Mouse (Mus musculus): ENCODE measurements around the gene Gm10638.
A peak's percentile ranks its signal among the peaks of the same experiment; 100 is the strongest.

Gene Gm10638

GRCm38 (mm10) chr8:86740899-86741298, 4.6 kb upstream of the Gm10638 start:
- DNase-seq (ENCODE audit: low spot score), result no peak

GRCm38 (mm10) chr8:86741627-86742026, 3.9 kb upstream of the Gm10638 start:
- DNase-seq (ENCODE audit: low spot score), result no peak

GRCm38 (mm10) chr8:86742605-86743345, 2.7 kb upstream of the Gm10638 start:
- DNase-seq (ENCODE audit: low spot score), result no peak

DNA sequence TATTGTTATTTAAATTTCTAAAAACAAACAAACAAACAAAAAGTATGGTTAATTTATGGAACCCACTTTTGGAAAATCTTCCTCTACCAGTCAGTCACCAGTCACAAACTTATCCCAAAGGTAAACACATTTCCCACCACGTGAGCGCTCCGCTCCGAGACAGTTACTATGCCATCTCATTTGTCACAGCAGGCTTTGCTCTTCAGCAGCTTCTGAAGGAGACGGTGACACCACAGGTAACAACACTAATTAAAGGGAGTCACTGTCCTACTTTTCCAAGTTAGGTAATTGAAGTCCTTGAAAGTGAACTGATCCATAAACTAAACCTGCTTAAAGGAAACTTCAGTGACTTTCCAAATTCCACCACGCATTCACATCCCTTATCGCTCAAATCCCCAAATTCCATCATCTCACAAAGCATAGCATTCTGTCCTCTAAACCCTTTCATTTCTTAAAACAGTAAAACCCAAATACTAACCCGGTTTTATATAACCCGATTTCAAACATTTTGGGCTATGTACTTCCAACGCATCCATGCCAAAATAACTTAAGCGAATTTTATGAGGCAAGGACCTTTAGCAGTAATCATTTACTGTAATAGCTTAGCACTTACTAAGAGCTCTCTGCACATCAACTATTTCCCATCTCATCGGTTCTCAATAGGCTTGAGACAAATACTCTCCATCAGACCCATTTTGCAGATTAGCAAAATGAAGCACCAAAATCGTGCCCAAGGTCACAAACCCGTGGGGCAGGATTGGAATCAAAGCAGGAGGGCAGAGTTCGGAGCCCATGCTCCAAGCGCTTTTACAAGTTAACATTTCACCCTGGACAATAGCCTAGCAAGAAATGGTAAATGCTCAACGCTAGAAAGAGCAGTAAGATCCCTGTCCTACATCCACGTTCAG, 932 bp upstream of the Gm10638 start:
- no peak for DNase-seq (ENCODE audit: low spot score)

- peak; percentile 77 for DNase-seq (ENCODE audit: low spot score)
Observed at GRCm38 (mm10) chr8:86745935-86746441, 489 bp downstream of the Gm10638 start.

GRCm38 (mm10) chr8:86746511-86746910, 1.0 kb downstream of the Gm10638 start:
- no peak for DNase-seq (ENCODE audit: low spot score)

DNA sequence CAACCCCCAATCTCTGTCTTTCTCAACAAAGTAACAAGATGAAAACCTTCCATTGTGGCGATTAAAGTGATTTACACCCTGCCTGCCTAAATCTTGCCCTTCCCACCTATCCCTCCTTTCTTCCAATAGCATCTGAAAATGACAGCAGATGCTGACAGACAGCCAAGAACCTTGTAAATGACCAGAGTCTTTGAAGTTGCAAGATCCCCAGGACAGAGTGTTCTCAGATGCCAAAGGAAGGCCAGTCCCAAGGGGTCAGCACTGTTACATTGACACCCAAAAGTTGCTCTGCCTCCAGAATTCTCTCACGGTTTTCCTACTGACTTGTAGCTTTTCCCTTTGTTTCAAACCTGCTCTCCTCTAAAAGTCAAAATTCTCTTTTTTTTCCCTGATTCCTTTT, 4.3 kb downstream of the Gm10638 start:
- no peak for DNase-seq (ENCODE audit: low spot score)

DNA sequence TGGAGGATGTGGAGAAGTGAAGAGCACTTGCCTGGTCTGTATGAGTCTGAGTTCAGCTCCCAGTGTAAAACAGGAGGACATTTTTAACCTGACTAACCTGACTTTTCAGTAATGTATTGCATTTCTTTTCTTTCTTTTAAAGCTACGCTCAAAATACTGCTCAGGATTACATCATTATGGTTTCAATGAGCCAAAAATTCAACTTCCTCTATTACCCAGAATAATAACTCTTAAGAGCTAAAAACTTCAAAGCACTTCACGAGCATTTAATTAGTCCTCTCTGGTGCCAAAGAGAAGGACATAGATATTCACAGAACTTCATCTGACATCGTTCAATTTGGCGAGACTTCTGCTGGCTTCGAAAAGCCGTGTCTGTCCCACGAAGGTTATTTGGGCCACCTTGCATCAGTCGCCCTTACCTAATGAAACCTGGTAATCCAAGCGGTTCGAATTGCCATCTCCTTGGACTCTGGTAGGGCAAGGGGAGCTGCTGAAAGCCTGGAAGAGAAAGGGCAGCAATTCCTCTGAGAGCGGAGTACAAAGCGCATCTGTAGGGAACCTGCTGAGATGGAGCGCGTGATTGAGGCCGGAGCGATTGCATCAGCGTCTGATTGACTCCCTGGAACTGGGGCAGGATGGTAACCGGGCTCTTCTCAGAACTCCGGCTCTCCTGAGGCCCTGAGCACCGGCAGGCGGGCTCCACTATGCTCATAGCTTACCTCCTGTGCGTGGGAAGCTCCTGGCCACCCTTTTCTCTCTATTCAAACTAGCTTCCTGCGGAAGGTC, 11.6 kb downstream of the Gm10638 start:
- DNase-seq (ENCODE audit: low spot score), result no peak

GRCm38 (mm10) chr8:86758651-86759050, 13.2 kb downstream of the Gm10638 start:
- no peak for DNase-seq (ENCODE audit: low spot score)

GRCm38 (mm10) chr8:86759090-86759491, 13.6 kb downstream of the Gm10638 start:
- DNase-seq (ENCODE audit: low spot score), result no peak

DNA sequence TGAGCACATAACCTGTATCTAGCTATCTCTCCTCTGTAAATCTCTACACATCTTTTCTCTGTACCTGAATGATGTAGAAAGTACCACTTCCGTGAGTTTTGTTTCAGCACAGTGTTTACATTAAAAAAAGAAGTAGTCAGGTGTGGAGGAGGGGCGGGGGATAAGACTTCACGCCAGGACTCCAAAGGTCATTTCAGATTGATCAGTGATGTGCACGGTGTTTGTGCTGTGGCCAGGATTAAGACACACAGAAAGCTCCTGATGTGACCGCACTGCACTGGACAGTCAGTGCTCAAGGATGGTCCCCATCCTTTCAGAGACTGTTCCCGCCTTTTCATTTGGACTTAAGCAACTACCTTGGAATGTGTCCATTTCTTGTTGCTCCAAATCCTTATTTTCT, 15.2 kb downstream of the Gm10638 start:
- DNase-seq (ENCODE audit: low spot score), result no peak

GRCm38 (mm10) chr8:86762806-86763205, 17.3 kb downstream of the Gm10638 start:
- no peak for DNase-seq (ENCODE audit: low spot score)

- no peak for DNase-seq (ENCODE audit: low spot score)
Observed at GRCm38 (mm10) chr8:86765155-86765554, 19.7 kb downstream of the Gm10638 start.

DNA sequence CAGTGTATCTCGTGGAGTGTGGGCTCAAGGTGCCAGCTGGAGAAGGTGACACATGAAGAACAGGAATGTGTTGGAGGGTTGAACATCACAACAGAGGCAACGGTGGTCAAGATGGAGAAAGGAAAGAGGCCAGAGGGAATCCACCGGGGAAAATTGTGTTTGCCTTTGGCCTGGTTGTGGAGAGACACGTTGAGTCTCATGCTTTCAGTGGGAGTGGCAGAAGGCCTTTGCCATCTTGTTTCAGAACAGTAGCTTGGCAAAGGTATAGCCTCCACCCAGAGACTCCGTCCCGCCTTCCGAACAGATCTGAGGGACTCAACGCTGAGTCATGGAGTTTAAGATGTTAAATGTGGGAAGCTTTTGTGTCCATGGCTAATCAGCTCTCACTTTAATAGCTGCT, 20.2 kb downstream of the Gm10638 start:
- no peak for DNase-seq (ENCODE audit: low spot score)

- no peak for DNase-seq (ENCODE audit: low spot score)
Observed at GRCm38 (mm10) chr8:86766548-86767211, 21.2 kb downstream of the Gm10638 start.

- DNase-seq (ENCODE audit: low spot score), result peak; percentile 31
Observed at GRCm38 (mm10) chr8:86768499-86768898, 23.0 kb downstream of the Gm10638 start.

GRCm38 (mm10) chr8:86769945-86770715, 24.6 kb downstream of the Gm10638 start:
- no peak for DNase-seq (ENCODE audit: low spot score)

- DNase-seq (ENCODE audit: low spot score), result no peak
Observed at GRCm38 (mm10) chr8:86779207-86779606, 33.7 kb downstream of the Gm10638 start.

- no peak for DNase-seq (ENCODE audit: low spot score)
Observed at GRCm38 (mm10) chr8:86781094-86781493, 35.6 kb downstream of the Gm10638 start.

GRCm38 (mm10) chr8:86786498-86786897, 41.0 kb downstream of the Gm10638 start:
- no peak for DNase-seq (ENCODE audit: low spot score)

DNA sequence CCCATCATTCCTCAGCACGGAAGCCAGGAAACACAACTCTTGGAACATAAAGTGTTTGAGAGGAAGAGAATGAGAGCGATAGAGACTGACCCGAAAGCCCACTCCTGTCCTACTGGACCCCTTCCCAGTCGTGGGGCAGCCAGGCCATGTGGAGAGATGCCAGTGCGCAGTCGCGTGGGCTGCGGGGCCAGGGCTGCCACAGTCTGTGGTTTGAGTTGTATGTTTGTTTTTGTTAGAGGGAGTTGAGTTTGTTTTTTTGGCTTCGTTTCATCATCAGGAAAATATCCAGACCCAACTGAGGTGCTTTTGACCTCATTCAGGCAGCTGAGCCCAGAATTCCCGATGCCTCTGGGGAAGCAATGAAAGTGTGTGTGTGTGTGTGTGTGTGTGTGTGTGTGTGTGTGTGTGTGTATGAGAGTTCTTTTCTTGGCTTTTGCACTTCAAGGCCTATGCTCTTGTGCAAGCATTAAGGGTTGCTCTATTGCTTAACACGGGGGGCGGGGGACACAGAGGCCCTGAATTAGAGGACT, 42.5 kb downstream of the Gm10638 start:
- no peak for DNase-seq (ENCODE audit: low spot score)

Measured in urinary bladder, postnatal 10 days (tissue).